Mouse (Mus musculus): ENCODE results near the gene Ezh1. TPM values are rescaled to one million over a fixed set of nuclear protein-coding genes. Genes with fewer than 3 reads are reported as not detected.

The Ezh1 gene
- total and polyA plus RNA-seq, 3 experiments, result 4.2 to 55.9 (median 25.4) TPM

GRCm38 (mm10) chr11:101238071-101238647, 11.9 kb upstream of the Ezh1 start:
- no peak for DNase-seq (ENCODE audit: low spot score)
- Histone ChIP-seq H3K4me1 (ENCODE audit: insufficient read depth, low read depth, low read length) (peaks cover 5% of the 10 kb centered on the region), H3K4me3 (ENCODE audit: low read depth, low read length) (no peak overlapping the region), H3K9me3 (replicated peaks) (no peaks in the 10 kb centered on the region), H3K36me3 (replicated peaks) (no peaks in the 10 kb centered on the region), H3K27me3 (ENCODE audit: insufficient read depth, low read length) (peaks cover 37% of the 10 kb centered on the region)
- no peak for TF ChIP-seq TAL1 (conservative IDR thresholded peaks at IDR 0.05; ENCODE audit: low read depth, low read length)
- TF ChIP-seq GATA1 (IDR thresholded peaks at IDR 0.05; ENCODE audit: borderline replicate concordance, low read length), result no peak
- no peak for TF ChIP-seq POLR2AphosphoS5 (IDR thresholded peaks at IDR 0.05; ENCODE audit: insufficient replicate concordance, low read depth, low read length)
- no peak for TF ChIP-seq GATA2 (IDR thresholded peaks at IDR 0.05; ENCODE audit: borderline replicate concordance, low read depth, low read length)
- TF ChIP-seq CTCF (IDR thresholded peaks at IDR 0.05; ENCODE audit: low read depth, low read length), result no peak
- ATAC-seq (ENCODE audit: extremely low read depth, insufficient number of reproducible peaks, low FRiP score, poor library complexity, severe bottlenecking), result no peak

DNA sequence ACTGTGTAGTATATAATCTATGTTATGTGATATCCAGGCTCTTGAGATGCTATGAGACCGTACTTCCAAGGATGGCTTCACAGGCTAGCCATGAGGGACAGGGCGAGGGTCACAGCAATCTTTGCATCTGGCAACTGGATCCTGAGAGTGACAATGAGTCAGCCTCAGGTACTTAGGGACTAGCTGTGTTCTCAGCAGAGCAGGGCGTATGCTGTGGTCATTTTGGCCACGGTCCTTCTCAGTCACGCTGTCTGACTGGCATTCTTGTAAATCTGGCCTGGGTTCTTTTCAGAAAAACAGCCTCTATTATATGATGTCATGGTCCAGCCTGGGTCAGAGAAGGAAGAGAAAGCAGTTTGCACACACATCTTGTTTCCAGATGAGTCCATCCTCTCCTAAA, 10.5 kb upstream of the Ezh1 start:
- Histone ChIP-seq H3K4me1 (ENCODE audit: insufficient read depth, low read depth, low read length) (peaks cover 18% of the 10 kb centered on the region), H3K9me3 (replicated peaks) (no peaks in the 10 kb centered on the region), H3K36me3 (replicated peaks) (no peaks in the 10 kb centered on the region), H3K4me3 (ENCODE audit: low read depth, low read length) (no peak overlapping the region), H3K27me3 (ENCODE audit: insufficient read depth, low read length) (peaks cover 23% of the 10 kb centered on the region)
- no peak for TF ChIP-seq TAL1 (conservative IDR thresholded peaks at IDR 0.05; ENCODE audit: low read depth, low read length)
- TF ChIP-seq POLR2AphosphoS5 (IDR thresholded peaks at IDR 0.05; ENCODE audit: insufficient replicate concordance, low read depth, low read length), result no peak
- no peak for TF ChIP-seq GATA1 (IDR thresholded peaks at IDR 0.05; ENCODE audit: borderline replicate concordance, low read length)
- TF ChIP-seq GATA2 (IDR thresholded peaks at IDR 0.05; ENCODE audit: borderline replicate concordance, low read depth, low read length), result no peak
- no peak for TF ChIP-seq CTCF (IDR thresholded peaks at IDR 0.05; ENCODE audit: low read depth, low read length)
- no peak for DNase-seq (ENCODE audit: low spot score)
- ATAC-seq (ENCODE audit: extremely low read depth, insufficient number of reproducible peaks, low FRiP score, poor library complexity, severe bottlenecking), result no peak

GRCm38 (mm10) chr11:101235429-101235828, 9.2 kb upstream of the Ezh1 start:
- Histone ChIP-seq H3K9me3 (replicated peaks) (no peaks in the 10 kb centered on the region), H3K4me1 (ENCODE audit: insufficient read depth, low read depth, low read length) (peaks cover 31% of the 10 kb centered on the region), H3K4me3 (ENCODE audit: low read depth, low read length) (no peak overlapping the region), H3K27me3 (ENCODE audit: insufficient read depth, low read length) (peaks cover 24% of the 10 kb centered on the region), H3K36me3 (replicated peaks) (no peaks in the 10 kb centered on the region)
- TF ChIP-seq GATA1 (IDR thresholded peaks at IDR 0.05; ENCODE audit: borderline replicate concordance, low read length) (no peak), TAL1 (conservative IDR thresholded peaks at IDR 0.05; ENCODE audit: low read depth, low read length) (no peak), POLR2AphosphoS5 (IDR thresholded peaks at IDR 0.05; ENCODE audit: insufficient replicate concordance, low read depth, low read length) (no peak), GATA2 (IDR thresholded peaks at IDR 0.05; ENCODE audit: borderline replicate concordance, low read depth, low read length) (no peak), CTCF (IDR thresholded peaks at IDR 0.05; ENCODE audit: low read depth, low read length) (no peak)
- DNase-seq (ENCODE audit: low spot score) (no peak), ATAC-seq (ENCODE audit: extremely low read depth, insufficient number of reproducible peaks, low FRiP score, poor library complexity, severe bottlenecking) (no peak)

GRCm38 (mm10) chr11:101234124-101234523, 7.9 kb upstream of the Ezh1 start:
- Histone ChIP-seq H3K4me3 (ENCODE audit: low read depth, low read length) (no peak overlapping the region), H3K4me1 (ENCODE audit: insufficient read depth, low read depth, low read length) (peaks cover 43% of the 10 kb centered on the region), H3K9me3 (replicated peaks) (no peaks in the 10 kb centered on the region), H3K36me3 (replicated peaks) (no peaks in the 10 kb centered on the region), H3K27me3 (ENCODE audit: insufficient read depth, low read length) (peaks cover 36% of the 10 kb centered on the region)
- TF ChIP-seq GATA1 (IDR thresholded peaks at IDR 0.05; ENCODE audit: borderline replicate concordance, low read length) (no peak), TAL1 (conservative IDR thresholded peaks at IDR 0.05; ENCODE audit: low read depth, low read length) (no peak), POLR2AphosphoS5 (IDR thresholded peaks at IDR 0.05; ENCODE audit: insufficient replicate concordance, low read depth, low read length) (no peak), CTCF (IDR thresholded peaks at IDR 0.05; ENCODE audit: low read depth, low read length) (no peak)
- no peak for ATAC-seq (ENCODE audit: extremely low read depth, insufficient number of reproducible peaks, low FRiP score, poor library complexity, severe bottlenecking)
- DNase-seq (ENCODE audit: low spot score), result no peak

- Histone ChIP-seq H3K27me3 (ENCODE audit: insufficient read depth, low read length) (peaks cover 43% of the 10 kb centered on the region), H3K4me3 (ENCODE audit: low read depth, low read length) (no peak overlapping the region)
Observed at GRCm38 (mm10) chr11:101233240-101233639, 7.0 kb upstream of the Ezh1 start.

DNA sequence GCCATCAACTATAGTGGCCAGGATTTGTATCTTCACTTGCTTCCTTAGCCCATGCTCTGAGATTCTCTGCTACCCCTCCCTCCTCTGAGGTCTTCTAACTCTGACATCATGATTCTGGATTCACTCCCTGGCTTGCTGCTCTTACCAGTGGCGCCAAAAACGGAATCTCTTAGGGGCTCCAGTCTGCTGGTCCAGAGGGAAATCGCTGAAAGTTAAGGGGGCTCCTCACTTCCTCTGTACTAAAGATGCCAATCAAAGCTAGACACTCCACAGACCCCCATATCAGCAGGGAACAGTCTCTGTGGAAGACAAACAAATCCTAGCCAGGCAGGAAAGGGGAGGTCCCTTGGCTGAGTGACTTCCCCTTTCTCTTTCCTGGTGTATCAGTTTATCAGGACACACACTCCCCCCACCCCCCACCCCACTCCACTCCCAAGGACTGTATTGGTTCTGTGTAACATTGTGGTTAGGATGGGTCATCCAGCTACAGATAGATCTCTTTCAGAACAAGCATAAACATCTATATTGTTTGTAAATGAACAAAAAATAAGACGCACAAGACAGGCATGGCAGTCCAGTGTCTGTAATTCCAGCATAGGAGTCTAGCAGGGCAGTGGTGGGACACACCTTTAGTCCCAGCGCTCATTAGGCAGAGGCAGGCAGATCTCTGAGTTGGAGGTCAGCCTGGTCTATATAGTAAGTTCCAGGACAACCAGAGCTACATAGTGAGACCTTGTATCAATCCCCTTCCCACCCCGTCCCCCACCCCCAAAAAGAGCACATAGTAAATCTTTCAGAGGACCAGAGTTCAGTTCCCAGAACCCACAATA, 6.0 kb upstream of the Ezh1 start:
- Histone ChIP-seq H3K4me1 (ENCODE audit: insufficient read depth, low read depth, low read length) (peaks cover 56% of the 10 kb centered on the region), H3K4me3 (ENCODE audit: low read depth, low read length) (no peak overlapping the region; the same call in 1 of the 2 replicates)
- peak; percentile 80 for ATAC-seq (ENCODE audit: extremely low read depth, insufficient number of reproducible peaks, low FRiP score, poor library complexity, severe bottlenecking)

More at GRCm38 (mm10) chr11:101233240-101233639, 7.0 kb upstream of the Ezh1 start:
- DNase-seq (ENCODE audit: low spot score), result no peak
- H3K4me1 ChIP-seq (ENCODE audit: insufficient read depth, low read depth, low read length), result peaks cover 47% of the 10 kb centered on the region
- no peak for ATAC-seq (ENCODE audit: extremely low read depth, insufficient number of reproducible peaks, low FRiP score, poor library complexity, severe bottlenecking)
- TF ChIP-seq TAL1 (conservative IDR thresholded peaks at IDR 0.05; ENCODE audit: low read depth, low read length), result 0 out of 2 replicates have a peak, but pooled peaks have one; percentile 39
- TF ChIP-seq GATA2 (IDR thresholded peaks at IDR 0.05; ENCODE audit: borderline replicate concordance, low read depth, low read length), result no peak
- H3K36me3 ChIP-seq (replicated peaks), result no peaks in the 10 kb centered on the region
- H3K9me3 ChIP-seq (replicated peaks), result no peaks in the 10 kb centered on the region

More for the DNA sequence above, 6.0 kb upstream of the Ezh1 start:
- peak; percentile 34 for DNase-seq (ENCODE audit: low spot score)
- TF ChIP-seq CTCF (IDR thresholded peaks at IDR 0.05; ENCODE audit: low read depth, low read length) (no peak), GATA1 (IDR thresholded peaks at IDR 0.05; ENCODE audit: borderline replicate concordance, low read length) (no peak), POLR2AphosphoS5 (IDR thresholded peaks at IDR 0.05; ENCODE audit: insufficient replicate concordance, low read depth, low read length) (no peak), GATA2 (IDR thresholded peaks at IDR 0.05; ENCODE audit: borderline replicate concordance, low read depth, low read length) (no peak), TAL1 (conservative IDR thresholded peaks at IDR 0.05; ENCODE audit: low read depth, low read length) (no peak; the same call in 1 of the 2 replicates)
- Histone ChIP-seq H3K36me3 (replicated peaks) (no peaks in the 10 kb centered on the region), H3K9me3 (replicated peaks) (no peaks in the 10 kb centered on the region), H3K27me3 (ENCODE audit: insufficient read depth, low read length) (peaks cover 45% of the 10 kb centered on the region)

Measured in G1E (cell line).